Mouse (Mus musculus) thymus, adult 2 months (tissue): ENCODE results near the gene Cbx7. TPM values are rescaled to one million over a fixed set of nuclear protein-coding genes. Genes with fewer than 3 reads are reported as not detected.

Experiments
- DNase-seq: peaks from one replicate; pipeline ENCODE4 v3.0.0; 2021
- H3K27ac ChIP-seq: fragments of 200-500 bp; 2 replicates; pipeline ENCODE4 v1.5.1; 2012; ENCODE audit warnings: low read length, control low read depth; ENCODE audit not compliant: control insufficient read depth, insufficient read depth
- H3K27me3 ChIP-seq: fragments of 200-500 bp; 2 replicates; pipeline ENCODE4 v1.6.1; 2012; ENCODE audit warnings: mild to moderate bottlenecking, low read length, moderate library complexity, mixed read lengths; ENCODE audit not compliant: control insufficient read depth, insufficient read depth
- H3K36me3 ChIP-seq: fragments of 200-500 bp; 2 replicates; pipeline ENCODE4 v1.6.1; 2012; ENCODE audit warnings: mild to moderate bottlenecking, low read length, moderate library complexity; ENCODE audit not compliant: control insufficient read depth, insufficient read depth
- H3K4me1 ChIP-seq: fragments of 200-500 bp; replicated peaks from 2 replicates; pipeline ENCODE4 v1.6.1; 2012; ENCODE audit warnings: low read length; ENCODE audit not compliant: control insufficient read depth, insufficient read depth
- H3K4me3 ChIP-seq: fragments of 200-500 bp; 2 replicates; pipeline ENCODE4 v1.5.1; 2012; ENCODE audit warnings: mild to moderate bottlenecking, low read length, control low read depth, moderate library complexity; ENCODE audit not compliant: control insufficient read depth, insufficient read depth
- CTCF ChIP-seq: fragments of 200-500 bp; IDR thresholded peaks from 2 replicates; pipeline ENCODE4 v1.5.1; 2012; ENCODE audit warnings: mild to moderate bottlenecking, control low read depth, low read length, moderate library complexity, borderline replicate concordance; ENCODE audit not compliant: control insufficient read depth, poor library complexity, insufficient read depth; ENCODE audit errors: extremely low read depth
- POLR2A ChIP-seq: fragments of 200-500 bp; IDR thresholded peaks from 2 replicates; pipeline ENCODE4 v1.6.1; 2012; ENCODE audit warnings: mild to moderate bottlenecking, low read length, control low read depth, moderate library complexity; ENCODE audit not compliant: control insufficient read depth, poor library complexity, insufficient read depth; ENCODE audit errors: extremely low read depth
- WGBS: fragments of 180-500 bp; shearing (Covaris S2); methylation state at CpG from one replicate; pipeline ENCODE4 v1.1.7; 2018; 5-methylcytosine and 5-hydroxymethylcytosine counted together
- polyA plus RNA-seq: library from polyadenylated mRNA; depleted of rRNA; stranded (reverse); fragments of >200 nt; gene quantifications from 2 replicates; pipeline ENCODE4 v1.2.3, GENCODE M21; 2012

The Cbx7 gene
- polyA plus RNA-seq, 1 experiment = 72.6 TPM

DNA sequence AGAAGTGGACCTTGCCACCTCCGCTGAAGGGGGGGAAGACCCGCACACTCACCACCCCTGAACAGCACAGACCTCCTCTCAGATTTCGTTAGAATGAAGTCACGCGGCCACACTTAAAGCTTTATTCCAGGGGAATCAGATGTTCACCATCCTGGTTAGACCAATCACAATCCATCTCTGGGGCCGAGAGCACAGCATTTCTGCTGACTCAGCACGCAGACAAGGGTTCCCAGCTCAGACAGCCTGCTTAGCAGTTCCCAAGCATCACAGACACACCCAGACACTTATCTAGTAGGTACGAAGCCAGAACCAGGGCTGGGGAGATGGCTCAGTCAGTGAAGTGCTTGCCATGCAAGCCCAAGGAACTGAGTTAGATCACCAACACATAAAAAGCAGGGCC, 15.3 kb upstream of the Cbx7 start:
- Histone ChIP-seq H3K27ac (no peak overlapping the region), H3K4me1 (0 out of 2 replicates have a peak, but pooled peaks cover 5% of the 10 kb centered on the region), H3K36me3 (no peaks in the 10 kb centered on the region), H3K4me3 (no peak overlapping the region), H3K27me3 (no peaks in the 10 kb centered on the region)
- no peak for DNase-seq
- 90% methylated on average over 8 of the region's 8 CpGs for WGBS
- TF ChIP-seq CTCF (no peak), POLR2A (no peak)

DNA sequence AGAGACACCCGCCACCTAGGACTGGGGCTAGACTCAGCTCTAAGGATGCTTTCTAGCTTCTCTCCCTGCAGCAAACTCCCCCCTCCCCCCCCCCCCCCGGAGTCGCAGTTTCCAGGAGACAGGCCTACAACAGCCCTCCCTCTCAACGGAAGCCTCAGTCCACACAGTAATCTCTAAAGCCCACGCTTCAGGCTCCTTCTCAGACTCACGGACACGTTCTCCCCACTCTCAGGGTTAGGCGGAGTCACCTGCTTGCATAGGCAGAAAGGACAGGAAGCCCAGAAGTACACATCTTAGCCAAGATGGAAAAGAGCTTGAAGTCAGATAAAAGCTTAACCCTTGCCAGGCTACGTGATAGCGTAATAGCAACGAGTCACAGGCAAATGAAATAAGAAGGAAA, 14.6 kb upstream of the Cbx7 start:
- H3K27me3 ChIP-seq = no peaks in the 10 kb centered on the region
- TF ChIP-seq POLR2A (no peak), CTCF (no peak)
- no peak for DNase-seq
- no peak overlapping the region for H3K27ac ChIP-seq
- H3K4me1 ChIP-seq = 0 out of 2 replicates have a peak, but pooled peaks cover 5% of the 10 kb centered on the region
- no peaks in the 10 kb centered on the region for H3K36me3 ChIP-seq
- no peak overlapping the region for H3K4me3 ChIP-seq
- 45% methylated on average over 11 of the region's 11 CpGs for WGBS

DNA sequence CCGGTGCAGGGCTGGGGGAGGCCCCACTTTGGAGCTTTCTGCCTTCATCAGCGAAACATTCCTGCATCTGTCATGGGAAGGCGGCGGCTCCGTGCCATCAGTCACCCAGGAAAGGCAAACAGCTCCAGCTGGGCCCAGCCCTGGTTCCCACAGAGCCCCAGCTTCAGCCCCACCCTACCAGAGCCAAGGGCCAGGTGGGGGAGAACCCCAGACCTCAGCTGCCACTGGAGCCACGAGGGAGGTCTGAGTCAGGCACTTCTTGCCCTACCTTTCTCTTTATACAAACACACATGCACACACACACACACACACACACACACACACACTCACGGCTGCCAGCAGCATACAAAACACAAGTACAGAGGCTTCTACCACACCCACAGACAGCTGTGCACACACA, 13.2 kb upstream of the Cbx7 start:
- Histone ChIP-seq H3K27me3 (no peaks in the 10 kb centered on the region), H3K27ac (no peak overlapping the region), H3K4me3 (no peak overlapping the region), H3K36me3 (no peaks in the 10 kb centered on the region), H3K4me1 (0 out of 2 replicates have a peak, but pooled peaks cover 5% of the 10 kb centered on the region)
- TF ChIP-seq POLR2A = no peak
- no peak for TF ChIP-seq CTCF
- WGBS = 73% methylated on average over 7 of the region's 7 CpGs
- no peak for DNase-seq

DNA sequence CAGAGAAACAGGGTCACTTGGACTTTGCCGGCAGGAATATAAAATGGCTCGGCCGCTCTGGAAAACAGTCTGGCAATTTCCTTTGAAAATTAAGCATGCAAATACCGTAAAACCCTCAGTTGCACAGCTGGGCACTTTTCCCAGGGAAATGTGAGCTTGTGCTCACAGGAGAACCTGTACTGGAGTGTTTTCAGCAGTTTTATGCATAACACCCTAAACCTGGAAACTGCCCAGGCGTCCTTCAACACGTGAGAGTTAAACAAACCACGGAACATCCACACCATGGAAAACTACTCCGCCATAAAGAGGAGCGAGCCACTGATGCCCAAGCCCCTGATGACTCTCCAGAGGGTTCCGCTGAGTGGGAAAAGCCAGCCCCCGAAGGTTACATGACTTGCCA, 9.8 kb upstream of the Cbx7 start:
- WGBS = 91% methylated on average over 11 of the region's 11 CpGs
- H3K36me3 ChIP-seq = no peaks in the 10 kb centered on the region
- H3K4me3 ChIP-seq = no peak overlapping the region
- no peak for DNase-seq
- H3K27ac ChIP-seq = no peak overlapping the region
- no peaks in the 10 kb centered on the region for H3K27me3 ChIP-seq
- H3K4me1 ChIP-seq = 0 out of 2 replicates have a peak, but pooled peaks cover 5% of the 10 kb centered on the region
- TF ChIP-seq CTCF (no peak), POLR2A (no peak)

DNA sequence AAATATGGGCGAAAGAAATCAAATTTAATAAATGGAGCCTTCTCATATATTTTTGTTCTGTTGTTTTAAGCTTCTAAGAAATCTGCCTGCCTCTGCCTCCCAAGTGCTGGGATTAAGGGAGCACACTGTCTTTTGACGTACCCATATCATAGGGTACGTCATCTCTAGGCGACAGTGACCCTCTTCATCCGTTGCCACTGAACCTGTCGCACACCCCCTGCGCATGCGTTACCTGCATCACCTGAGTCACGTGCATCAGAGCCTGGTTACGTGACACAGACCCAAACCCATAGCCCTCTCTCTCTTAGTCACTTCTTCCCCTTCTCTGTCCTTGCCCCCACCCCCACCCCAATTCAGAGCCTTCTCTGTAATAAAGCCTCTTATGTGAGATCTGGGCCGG, 1.3 kb upstream of the Cbx7 start:
- no peak overlapping the region for H3K27ac ChIP-seq
- TF ChIP-seq POLR2A (no peak), CTCF (no peak)
- no peak for DNase-seq
- H3K4me1 ChIP-seq = no peaks in the 10 kb centered on the region
- 98% methylated on average over 11 of the region's 11 CpGs for WGBS
- H3K4me3 ChIP-seq = no peak overlapping the region
- no peaks in the 10 kb centered on the region for H3K27me3 ChIP-seq
- no peaks in the 10 kb centered on the region for H3K36me3 ChIP-seq

DNA sequence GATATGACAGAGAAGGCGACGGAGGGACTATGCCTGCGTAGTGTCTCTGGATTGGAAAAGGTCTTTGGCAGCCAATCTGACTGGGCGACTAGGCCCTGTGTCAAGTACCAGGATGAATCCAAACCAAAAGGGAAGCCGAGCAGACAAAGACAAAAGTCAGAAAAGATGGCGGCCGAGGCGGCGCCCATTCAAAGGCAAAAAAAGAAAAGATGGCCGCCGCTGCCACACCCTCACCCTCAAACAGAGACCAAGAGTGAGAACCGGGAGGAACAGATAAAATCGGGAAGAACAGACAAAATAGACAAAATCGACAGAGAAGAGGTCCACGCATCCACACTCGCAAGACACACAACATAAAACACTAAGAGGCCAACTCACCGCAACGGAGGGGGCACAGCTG, 428 bp downstream of the Cbx7 start:
- 98% methylated on average over 18 of the region's 18 CpGs for WGBS
- no peak for TF ChIP-seq CTCF
- no peak for TF ChIP-seq POLR2A
- Histone ChIP-seq H3K36me3 (no peaks in the 10 kb centered on the region), H3K4me1 (no peaks in the 10 kb centered on the region), H3K27ac (no peak overlapping the region), H3K27me3 (no peaks in the 10 kb centered on the region), H3K4me3 (no peak overlapping the region)
- no peak for DNase-seq

DNA sequence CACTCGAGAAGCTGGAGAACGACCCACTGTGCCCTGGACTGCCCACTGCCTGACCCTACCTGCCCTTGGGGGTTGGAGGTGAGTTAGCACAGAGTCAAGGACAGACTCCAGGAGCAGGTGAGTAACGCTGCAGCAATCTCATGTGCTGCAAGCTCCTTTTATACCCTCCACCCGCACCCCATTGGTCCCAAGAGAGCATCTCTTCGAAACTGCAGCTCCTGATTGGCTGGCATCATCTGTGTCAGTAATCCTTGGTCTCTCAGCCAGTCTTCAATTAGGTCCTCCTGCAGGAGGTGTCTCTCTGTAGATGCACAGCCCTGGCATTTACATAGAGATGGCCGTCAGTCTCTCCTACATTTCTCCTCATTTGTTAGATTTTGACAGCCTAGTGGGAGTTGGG, 3.6 kb downstream of the Cbx7 start:
- Histone ChIP-seq H3K4me1 (peaks cover 7% of the 10 kb centered on the region; the same call in 1 of the 2 replicates), H3K27me3 (no peaks in the 10 kb centered on the region), H3K36me3 (no peaks in the 10 kb centered on the region), H3K4me3 (no peak overlapping the region), H3K27ac (no peak overlapping the region)
- TF ChIP-seq POLR2A (no peak), CTCF (no peak)
- 95% methylated on average over 6 of the region's 6 CpGs for WGBS
- DNase-seq = no peak
